Mouse (Mus musculus): Measurements from ENCODE around the gene Hoxa4. TPM values are rescaled to one million over a fixed set of nuclear protein-coding genes. Genes with fewer than 3 reads are reported as not detected.

Gene Hoxa4
- polyA plus RNA-seq, 1 experiment from 2014 or later: 3.6 TPM

DNA sequence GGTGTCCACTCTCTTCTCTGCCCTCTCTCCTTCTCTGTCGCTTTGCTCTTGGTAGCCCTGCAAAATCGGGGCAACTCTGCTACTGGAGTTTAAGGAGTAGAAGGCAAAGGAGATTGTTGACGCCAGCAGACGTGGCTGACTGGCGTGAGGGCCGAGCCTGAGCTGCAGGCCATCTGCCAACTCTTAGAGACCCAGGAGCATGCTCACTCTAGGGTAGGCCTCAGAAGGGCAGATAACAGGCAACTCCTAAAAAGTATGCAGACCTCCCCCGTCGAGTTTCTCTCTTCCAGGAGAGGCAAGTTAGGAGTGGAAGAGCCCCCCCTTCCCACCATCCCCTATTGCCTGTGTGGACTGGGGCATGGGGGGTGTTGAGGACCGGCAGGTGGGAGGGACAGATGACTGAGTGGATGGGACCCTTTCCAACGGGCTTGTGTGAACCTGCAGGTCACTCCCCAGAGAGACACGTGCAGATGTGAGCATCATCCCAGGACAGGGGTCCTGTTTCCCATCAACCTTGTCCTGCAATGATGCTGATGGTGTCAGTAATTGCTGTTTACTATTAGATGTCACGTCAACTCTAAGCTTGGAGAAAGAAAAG lies 32.3 kb downstream of the Hoxa4 start:
- H3K4me3 ChIP-seq (ENCODE audit: low read depth, low read length): peak overlapping the region; percentile 74
- WGBS: 29% methylated on average over 12 of the region's 12 CpGs
- peak; percentile 15; the same call in 1 of the 2 replicates for ATAC-seq
- peak overlapping the region; percentile 70 for H3K27ac ChIP-seq (ENCODE audit: low read depth, low read length)
- H3K36me3 ChIP-seq (ENCODE audit: control insufficient read depth, insufficient read depth): no peaks in the 10 kb centered on the region
- no peaks in the 10 kb centered on the region for H3K4me1 ChIP-seq (replicated peaks; ENCODE audit: control insufficient read depth, insufficient read depth, low read length)
- no peak for TF ChIP-seq CTCF (IDR thresholded peaks at IDR 0.05; ENCODE audit: low read depth)
- H3K9ac ChIP-seq (ENCODE audit: low read depth, low read length): peak overlapping the region; percentile 70
- H3K9me3 ChIP-seq (ENCODE audit: control insufficient read depth): no peaks in the 10 kb centered on the region
- peak overlapping the region; percentile 99 for H3K4me2 ChIP-seq (replicated peaks; ENCODE audit: low read depth)
- H3K27me3 ChIP-seq (replicated peaks; ENCODE audit: control insufficient read depth, insufficient read depth, low read length): peaks cover 48% of the 10 kb centered on the region

DNA sequence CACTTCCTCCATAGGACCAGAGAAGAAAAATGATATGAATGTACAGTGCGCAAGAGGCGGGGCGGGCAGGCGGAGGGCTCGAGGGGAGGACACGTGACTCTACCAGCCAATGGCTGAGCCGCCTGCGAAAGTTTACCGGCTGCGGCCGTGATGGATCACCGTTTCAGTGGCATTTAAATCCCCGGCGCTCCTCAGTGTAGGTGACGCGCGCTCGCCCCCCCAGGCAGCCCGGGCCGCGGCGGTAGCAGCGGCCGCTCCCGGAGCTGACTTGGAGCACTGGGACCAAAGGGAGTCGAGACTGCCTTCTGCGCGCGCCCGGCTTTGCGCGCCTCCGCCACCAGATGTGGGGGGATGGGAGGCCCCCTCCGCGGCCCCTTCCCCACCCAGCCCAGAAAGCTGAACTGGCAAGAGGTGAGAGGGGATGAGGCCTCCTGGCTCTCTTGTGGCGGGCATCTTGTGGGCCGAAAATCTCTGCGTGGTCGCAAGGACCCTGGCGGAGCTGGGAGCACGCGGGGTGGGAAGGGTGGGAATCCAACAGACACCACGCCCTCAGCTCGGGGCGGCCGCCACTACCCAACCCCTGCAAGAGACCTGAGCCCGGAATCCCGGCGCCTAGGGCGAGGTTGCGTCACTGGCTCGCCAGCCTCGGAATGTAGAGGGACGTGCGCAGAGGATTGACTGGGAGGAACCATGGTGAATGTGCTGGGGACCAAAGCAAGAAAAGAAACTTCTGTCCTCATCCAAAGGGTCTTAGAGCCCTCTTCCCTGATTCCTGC lies 33.1 kb downstream of the Hoxa4 start, which contains the start of gene Hoxa1:
TSS of gene Hoxa1 (minus strand) at position 42 of the 776 bp plus-strand sequence.
- WGBS: 1% methylated on average over 55 of the region's 55 CpGs
- Histone ChIP-seq H3K4me1 (replicated peaks; ENCODE audit: control insufficient read depth, insufficient read depth, low read length) (no peaks in the 10 kb centered on the region), H3K9me3 (ENCODE audit: control insufficient read depth) (no peaks in the 10 kb centered on the region), H3K4me3 (ENCODE audit: low read depth, low read length) (peak within 1 kb of the TSS; percentile 74), H3K27ac (ENCODE audit: low read depth, low read length) (peak within 1 kb of the TSS; percentile 70), H3K36me3 (ENCODE audit: control insufficient read depth, insufficient read depth) (no peaks in the 10 kb centered on the region), H3K4me2 (replicated peaks; ENCODE audit: low read depth) (peak within 1 kb of the TSS; percentile 99), H3K27me3 (replicated peaks; ENCODE audit: control insufficient read depth, insufficient read depth, low read length) (peaks cover 51% of the 10 kb centered on the region), H3K9ac (ENCODE audit: low read depth, low read length) (peak within 1 kb of the TSS; percentile 70)
- no peak for TF ChIP-seq CTCF (IDR thresholded peaks at IDR 0.05; ENCODE audit: low read depth)
- ATAC-seq: peak; percentile 75

- Histone ChIP-seq H3K4me2 (replicated peaks; ENCODE audit: low read depth) (peak overlapping the region; percentile 99), H3K27ac (ENCODE audit: low read depth, low read length) (no peak overlapping the region), H3K4me3 (ENCODE audit: low read depth, low read length) (peak overlapping the region; percentile 74), H3K9ac (ENCODE audit: low read depth, low read length) (no peak overlapping the region), H3K36me3 (ENCODE audit: control insufficient read depth, insufficient read depth) (no peaks in the 10 kb centered on the region), H3K4me1 (replicated peaks; ENCODE audit: control insufficient read depth, insufficient read depth, low read length) (no peaks in the 10 kb centered on the region), H3K27me3 (replicated peaks; ENCODE audit: control insufficient read depth, insufficient read depth, low read length) (peaks cover 52% of the 10 kb centered on the region), H3K9me3 (ENCODE audit: control insufficient read depth) (no peaks in the 10 kb centered on the region)
- peak; percentile 26; the same call in 1 of the 2 replicates for ATAC-seq
- TF ChIP-seq CTCF (IDR thresholded peaks at IDR 0.05; ENCODE audit: low read depth): no peak
- 4% methylated on average over 32 of the region's 32 CpGs for WGBS
Observed at GRCm38 (mm10) chr6:52157466-52158275, 33.9 kb downstream of the Hoxa4 start.

DNA sequence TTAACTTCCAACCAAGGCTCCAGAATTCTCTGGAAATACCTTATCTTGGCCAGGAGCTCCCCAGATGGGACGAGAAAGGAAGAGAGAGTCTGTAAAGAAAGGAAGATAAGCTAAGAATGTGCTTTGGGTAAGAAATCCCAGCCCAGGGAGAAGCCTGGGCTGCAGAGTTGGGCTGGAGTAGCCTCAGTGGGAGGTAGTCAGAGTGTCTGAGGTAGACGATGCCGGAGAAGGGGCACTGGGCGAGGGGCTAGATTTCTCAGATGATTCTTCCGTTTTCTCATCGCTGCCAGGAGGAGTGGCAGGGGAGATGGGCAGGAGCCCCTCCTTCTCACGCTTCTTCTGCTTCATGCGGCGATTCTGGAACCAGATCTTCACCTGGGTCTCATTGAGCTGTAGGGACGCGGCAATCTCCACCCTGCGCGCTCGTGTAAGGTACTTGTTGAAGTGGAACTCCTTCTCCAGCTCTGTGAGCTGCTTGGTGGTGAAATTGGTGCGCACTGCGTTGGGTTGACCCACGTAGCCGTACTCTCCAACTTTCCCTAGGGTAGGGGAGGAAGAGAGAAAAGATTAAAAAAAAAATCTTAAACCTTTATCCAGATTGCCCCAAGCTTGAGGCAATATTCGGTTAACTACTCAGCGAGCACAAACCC lies 34.9 kb downstream of the Hoxa4 start:
- no peak overlapping the region for H3K4me3 ChIP-seq (ENCODE audit: low read depth, low read length)
- TF ChIP-seq CTCF (IDR thresholded peaks at IDR 0.05; ENCODE audit: low read depth): no peak
- no peak overlapping the region for H3K9ac ChIP-seq (ENCODE audit: low read depth, low read length)
- H3K36me3 ChIP-seq (ENCODE audit: control insufficient read depth, insufficient read depth): no peaks in the 10 kb centered on the region
- H3K27me3 ChIP-seq (replicated peaks; ENCODE audit: control insufficient read depth, insufficient read depth, low read length): peaks cover 58% of the 10 kb centered on the region
- no peak overlapping the region for H3K4me2 ChIP-seq (replicated peaks; ENCODE audit: low read depth)
- H3K4me1 ChIP-seq (replicated peaks; ENCODE audit: control insufficient read depth, insufficient read depth, low read length): no peaks in the 10 kb centered on the region
- no peak for ATAC-seq
- WGBS: 43% methylated on average over 20 of the region's 20 CpGs
- no peak overlapping the region for H3K27ac ChIP-seq (ENCODE audit: low read depth, low read length)
- H3K9me3 ChIP-seq (ENCODE audit: control insufficient read depth): no peaks in the 10 kb centered on the region

GRCm38 (mm10) chr6:52155471-52155870 lies 36.1 kb downstream of the Hoxa4 start:
- Histone ChIP-seq H3K27me3 (replicated peaks; ENCODE audit: control insufficient read depth, insufficient read depth, low read length) (peaks cover 64% of the 10 kb centered on the region), H3K9ac (ENCODE audit: low read depth, low read length) (no peak overlapping the region), H3K36me3 (ENCODE audit: control insufficient read depth, insufficient read depth) (no peaks in the 10 kb centered on the region), H3K4me2 (replicated peaks; ENCODE audit: low read depth) (no peak overlapping the region), H3K4me1 (replicated peaks; ENCODE audit: control insufficient read depth, insufficient read depth, low read length) (no peaks in the 10 kb centered on the region), H3K4me3 (ENCODE audit: low read depth, low read length) (no peak overlapping the region), H3K27ac (ENCODE audit: low read depth, low read length) (no peak overlapping the region), H3K9me3 (ENCODE audit: control insufficient read depth) (no peaks in the 10 kb centered on the region)
- no peak for TF ChIP-seq CTCF (IDR thresholded peaks at IDR 0.05; ENCODE audit: low read depth)
- 90% methylated on average over 3 of the region's 3 CpGs for WGBS
- ATAC-seq: no peak

Data from intestine, postnatal 0 days (tissue).